Mouse (Mus musculus): ENCODE data around the gene Gm20521.

GRCm38 (mm10) chr14:54913343-54913742, 30.1 kb downstream of the Gm20521 start:
- no peak for TF ChIP-seq CTCF (IDR thresholded peaks at IDR 0.05)
- no peak for TF ChIP-seq EP300 (IDR thresholded peaks at IDR 0.05)

All from lung, postnatal 0 days (tissue).